Mouse (Mus musculus) hindbrain, embryonic 15.5 days (tissue): ENCODE results near the gene Dcun1d3. TPM values are rescaled to one million over a fixed set of nuclear protein-coding genes. Genes with fewer than 3 reads are reported as not detected.

Experiments
- ATAC-seq: fragments of 200-750 bp; cut with Nextera tagmentation; 2 replicates; pipeline ENCODE4 v1.8.0; 2017; ENCODE audit warnings: low read depth, moderate number of reproducible peaks, moderate TSS enrichment; ENCODE audit not compliant: low FRiP score
- H3K27ac ChIP-seq: fragments of 300-500 bp; sonication (generic); replicated peaks from 2 replicates; pipeline ENCODE4 v1.5.1; 2015; ENCODE audit warnings: mild to moderate bottlenecking, inconsistent platforms
- H3K27me3 ChIP-seq: fragments of 300-500 bp; sonication (generic); 2 replicates; pipeline ENCODE4 v1.6.1; 2015; ENCODE audit warnings: control low read depth, inconsistent platforms
- H3K36me3 ChIP-seq: fragments of 300-500 bp; sonication (generic); 2 replicates; pipeline ENCODE4 v1.6.1; 2015; ENCODE audit warnings: control low read depth, inconsistent platforms
- H3K4me1 ChIP-seq: fragments of 300-500 bp; sonication (generic); replicated peaks from 2 replicates; pipeline ENCODE4 v1.6.1; 2015; ENCODE audit warnings: control low read depth, inconsistent platforms
- H3K4me2 ChIP-seq: fragments of 300-500 bp; sonication (generic); 2 replicates; pipeline ENCODE4 v1.6.1; 2015; ENCODE audit warnings: moderate library complexity, mild to moderate bottlenecking, inconsistent platforms
- H3K4me3 ChIP-seq: fragments of 300-500 bp; sonication (generic); 2 replicates; pipeline ENCODE4 v1.5.1; 2015; ENCODE audit warnings: mild to moderate bottlenecking, inconsistent platforms
- H3K9ac ChIP-seq: fragments of 300-500 bp; sonication (generic); 2 replicates; pipeline ENCODE4 v1.6.1; 2015; ENCODE audit warnings: inconsistent platforms
- H3K9me3 ChIP-seq: fragments of 300-500 bp; sonication (generic); 2 replicates; pipeline ENCODE4 v1.6.1; 2016; ENCODE audit warnings: control low read depth, inconsistent platforms
- WGBS: fragments of 180-500 bp; shearing (Covaris S2); methylation state at CpG from one replicate; pipeline ENCODE4 v1.1.7; 2015; 5-methylcytosine and 5-hydroxymethylcytosine counted together
- polyA plus RNA-seq: library from polyadenylated mRNA; unstranded; fragments of >200 nt; fragmentation: Nextera tagmentation; extraction: Ambion mirVana; gene quantifications from 2 replicates; pipeline ENCODE4 v1.2.1, GENCODE M21; 2015

The Dcun1d3 gene
- polyA plus RNA-seq, 1 experiment from 2014 or later: 17.2 TPM

DNA sequence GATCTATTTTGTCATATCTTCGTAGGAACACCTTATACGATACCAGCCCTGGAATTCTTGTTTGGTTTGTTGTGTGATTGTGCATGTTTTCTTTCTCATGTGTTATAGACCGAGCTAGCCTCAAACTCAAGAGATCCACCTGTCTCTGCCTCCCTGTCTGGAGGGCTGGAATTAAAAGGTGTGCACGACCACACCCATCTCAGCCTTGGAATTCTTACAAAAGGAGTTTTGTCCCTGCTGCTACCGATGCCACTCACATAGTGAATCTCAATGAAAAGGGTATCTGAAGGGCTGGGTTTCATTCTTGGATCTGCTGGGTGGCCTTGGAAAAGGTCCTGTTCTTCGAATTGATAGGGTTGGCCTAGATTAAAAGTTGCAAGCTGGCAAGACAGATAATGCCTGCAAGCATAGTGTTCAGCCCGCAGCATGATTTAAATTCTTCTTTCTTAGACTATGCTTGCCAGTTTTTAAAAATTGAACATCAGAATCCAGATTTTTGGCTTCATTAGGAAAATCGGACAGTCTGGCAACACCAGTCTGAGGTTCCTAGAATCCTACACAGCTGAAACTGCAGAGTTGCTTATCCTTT, 1.5 kb upstream of the Dcun1d3 start:
- Histone ChIP-seq H3K4me3 (no peak overlapping the region), H3K27me3 (no peaks in the 10 kb centered on the region), H3K27ac (no peak overlapping the region), H3K4me2 (no peak overlapping the region), H3K9me3 (no peaks in the 10 kb centered on the region), H3K9ac (no peak overlapping the region), H3K4me1 (peaks cover 31% of the 10 kb centered on the region), H3K36me3 (no peaks in the 10 kb centered on the region)
- WGBS: 93% methylated on average over 8 of the region's 8 CpGs
- ATAC-seq: no peak

DNA sequence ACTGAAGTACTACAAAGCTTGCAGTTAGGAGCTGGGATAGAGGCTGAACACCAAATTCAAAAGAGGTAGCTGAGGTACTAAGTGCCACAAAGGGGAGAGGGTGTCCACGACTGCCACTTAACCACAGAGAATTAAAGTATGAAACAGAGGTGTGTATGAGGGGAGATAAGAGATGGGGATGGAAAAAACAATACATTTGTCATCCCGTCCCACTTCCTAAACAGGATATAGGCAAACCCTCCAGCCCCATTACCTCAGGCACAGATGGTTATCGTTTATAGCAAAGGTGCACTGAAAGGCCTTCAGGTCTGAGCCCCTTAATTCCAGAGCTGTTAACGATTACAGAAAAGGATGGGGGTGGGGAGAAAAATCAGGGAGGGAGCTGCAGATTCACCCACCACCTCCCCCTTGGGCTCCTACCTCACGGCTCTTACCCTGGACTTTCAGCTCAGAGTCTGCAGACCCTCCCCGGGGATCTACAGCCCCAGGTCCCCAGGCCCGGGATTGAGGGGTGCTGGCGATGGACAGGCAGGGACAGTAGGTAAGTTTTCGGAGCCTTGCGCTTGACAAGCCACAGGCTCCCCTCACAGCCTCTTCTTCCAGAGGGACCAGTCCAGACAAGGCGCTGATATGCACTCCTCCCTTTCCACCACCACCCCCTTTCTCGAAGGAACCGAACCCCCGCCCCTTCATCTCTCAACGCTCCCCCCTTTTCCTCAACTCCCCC, 1.1 kb downstream of the Dcun1d3 start:
- peak; percentile 60 for ATAC-seq
- Histone ChIP-seq H3K4me3 (peak overlapping the region; percentile 83), H3K27me3 (no peaks in the 10 kb centered on the region), H3K9ac (peak overlapping the region; percentile 88), H3K4me1 (peaks cover 36% of the 10 kb centered on the region), H3K4me2 (peak overlapping the region; percentile 73), H3K27ac (peak overlapping the region; percentile 100), H3K9me3 (no peaks in the 10 kb centered on the region), H3K36me3 (no peaks in the 10 kb centered on the region)
- WGBS: 2% methylated on average over 15 of the region's 15 CpGs

DNA sequence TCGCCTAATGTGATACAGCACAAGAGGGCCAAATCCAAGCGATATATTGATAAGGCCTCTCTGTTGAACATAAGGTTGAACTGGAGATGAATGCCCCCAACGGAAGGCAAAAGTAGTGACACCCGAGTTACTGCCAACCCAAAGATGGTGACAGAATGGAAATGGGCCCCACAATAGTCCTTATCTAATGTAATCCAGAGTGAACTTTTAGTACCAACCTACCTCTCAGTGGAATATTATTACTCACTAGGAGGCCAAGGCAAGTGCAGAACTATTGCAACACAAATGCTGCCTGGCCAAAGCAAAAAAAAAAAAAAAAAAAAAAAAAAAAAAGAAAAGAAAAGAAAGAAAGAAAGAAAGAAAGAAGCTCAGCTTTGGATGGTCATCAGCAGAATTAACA, 3.4 kb downstream of the Dcun1d3 start:
- peaks cover 36% of the 10 kb centered on the region for H3K4me1 ChIP-seq
- no peak overlapping the region for H3K9ac ChIP-seq
- no peaks in the 10 kb centered on the region for H3K36me3 ChIP-seq
- no peaks in the 10 kb centered on the region for H3K9me3 ChIP-seq
- H3K27ac ChIP-seq: no peak overlapping the region
- no peaks in the 10 kb centered on the region for H3K27me3 ChIP-seq
- ATAC-seq: no peak
- H3K4me2 ChIP-seq: no peak overlapping the region
- no peak overlapping the region for H3K4me3 ChIP-seq
- 96% methylated on average over 4 of the region's 4 CpGs for WGBS

GRCm38 (mm10) chr7:119892198-119892597, 3.9 kb downstream of the Dcun1d3 start:
- Histone ChIP-seq H3K9me3 (no peaks in the 10 kb centered on the region), H3K9ac (no peak overlapping the region), H3K36me3 (no peaks in the 10 kb centered on the region), H3K27ac (no peak overlapping the region), H3K27me3 (no peaks in the 10 kb centered on the region), H3K4me1 (peaks cover 34% of the 10 kb centered on the region), H3K4me2 (no peak overlapping the region), H3K4me3 (no peak overlapping the region)
- ATAC-seq: no peak
- 94% methylated on average over 1 of the region's 1 CpGs for WGBS

DNA sequence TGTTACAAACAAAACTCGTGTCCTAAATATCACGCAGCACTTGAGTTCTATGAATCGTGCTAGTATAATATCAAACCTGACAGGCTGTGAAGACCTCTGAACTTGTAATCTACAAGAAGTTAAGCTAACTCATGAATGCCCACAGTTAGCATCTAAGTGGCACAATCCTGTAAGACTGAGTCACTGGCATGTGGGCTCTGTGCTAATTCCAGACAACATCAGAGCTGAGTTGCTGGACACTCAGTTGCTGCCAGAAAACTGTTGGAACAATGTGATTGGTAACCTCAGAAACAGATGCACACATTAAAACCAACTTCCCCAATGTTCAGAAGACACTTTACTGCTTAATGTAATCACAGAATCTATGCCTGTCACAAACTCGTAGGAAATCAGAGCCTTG, 8.2 kb downstream of the Dcun1d3 start:
- Histone ChIP-seq H3K27ac (no peak overlapping the region), H3K4me2 (no peak overlapping the region), H3K9ac (no peak overlapping the region), H3K9me3 (no peaks in the 10 kb centered on the region), H3K27me3 (no peaks in the 10 kb centered on the region), H3K36me3 (no peaks in the 10 kb centered on the region), H3K4me3 (no peak overlapping the region), H3K4me1 (peaks cover 7% of the 10 kb centered on the region; the same call in 1 of the 2 replicates)
- ATAC-seq: no peak
- WGBS: 95% methylated on average over 4 of the region's 4 CpGs

- H3K36me3 ChIP-seq: no peaks in the 10 kb centered on the region
- H3K27me3 ChIP-seq: no peaks in the 10 kb centered on the region
- no peak overlapping the region for H3K27ac ChIP-seq
- 88% methylated on average over 2 of the region's 2 CpGs for WGBS
- no peak overlapping the region for H3K4me2 ChIP-seq
- no peak overlapping the region for H3K4me3 ChIP-seq
- H3K9me3 ChIP-seq: no peaks in the 10 kb centered on the region
- no peaks in the 10 kb centered on the region for H3K4me1 ChIP-seq
- ATAC-seq: no peak
- H3K9ac ChIP-seq: no peak overlapping the region
Measured at GRCm38 (mm10) chr7:119881229-119881628, 14.9 kb downstream of the Dcun1d3 start.

DNA sequence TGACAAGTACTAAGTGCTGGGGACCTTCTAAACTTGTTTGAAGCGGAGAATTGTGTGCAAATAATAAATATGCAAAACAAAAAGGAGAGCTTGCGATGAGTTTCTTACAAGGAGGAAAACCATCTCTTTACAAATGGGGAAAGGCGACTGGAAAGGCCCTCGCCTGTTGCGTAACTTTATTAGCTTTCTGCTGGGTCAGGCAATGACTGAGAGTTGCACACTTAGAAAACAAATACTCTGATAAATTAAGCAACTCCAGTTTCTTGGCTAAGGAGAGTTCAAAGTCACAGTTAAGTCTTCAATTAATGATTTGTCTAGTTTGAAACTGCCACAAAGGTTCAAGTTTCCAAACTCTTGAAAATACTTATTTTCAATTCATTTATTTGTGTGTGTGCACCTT, 15.8 kb downstream of the Dcun1d3 start:
- no peak overlapping the region for H3K4me3 ChIP-seq
- H3K36me3 ChIP-seq: no peaks in the 10 kb centered on the region
- WGBS: 90% methylated on average over 5 of the region's 5 CpGs
- H3K27ac ChIP-seq: no peak overlapping the region
- no peaks in the 10 kb centered on the region for H3K4me1 ChIP-seq
- ATAC-seq: no peak
- no peak overlapping the region for H3K9ac ChIP-seq
- no peaks in the 10 kb centered on the region for H3K9me3 ChIP-seq
- H3K27me3 ChIP-seq: no peaks in the 10 kb centered on the region
- H3K4me2 ChIP-seq: no peak overlapping the region

- no peaks in the 10 kb centered on the region for H3K4me1 ChIP-seq
- H3K9ac ChIP-seq: no peak overlapping the region
- no peak overlapping the region for H3K4me3 ChIP-seq
- no peaks in the 10 kb centered on the region for H3K27me3 ChIP-seq
- no peaks in the 10 kb centered on the region for H3K9me3 ChIP-seq
- WGBS: 97% methylated on average over 4 of the region's 4 CpGs
- no peak overlapping the region for H3K27ac ChIP-seq
- H3K4me2 ChIP-seq: no peak overlapping the region
- no peak for ATAC-seq
- H3K36me3 ChIP-seq: no peaks in the 10 kb centered on the region
Measured at GRCm38 (mm10) chr7:119879171-119879570, 16.9 kb downstream of the Dcun1d3 start.

- Histone ChIP-seq H3K27ac (no peak overlapping the region), H3K36me3 (no peaks in the 10 kb centered on the region), H3K9me3 (no peaks in the 10 kb centered on the region), H3K27me3 (no peaks in the 10 kb centered on the region), H3K9ac (no peak overlapping the region), H3K4me1 (no peaks in the 10 kb centered on the region), H3K4me3 (no peak overlapping the region), H3K4me2 (no peak overlapping the region)
- ATAC-seq: no peak
- 44% methylated on average over 3 of the region's 3 CpGs for WGBS
Measured at GRCm38 (mm10) chr7:119875776-119876440, 20.2 kb downstream of the Dcun1d3 start.

- Histone ChIP-seq H3K4me1 (no peaks in the 10 kb centered on the region), H3K9ac (no peak overlapping the region), H3K4me3 (no peak overlapping the region), H3K27ac (no peak overlapping the region), H3K27me3 (no peaks in the 10 kb centered on the region), H3K9me3 (no peaks in the 10 kb centered on the region), H3K36me3 (no peaks in the 10 kb centered on the region), H3K4me2 (no peak overlapping the region)
- 36% methylated on average over 2 of the region's 2 CpGs for WGBS
- ATAC-seq: no peak
Measured at GRCm38 (mm10) chr7:119873050-119873449, 23.0 kb downstream of the Dcun1d3 start.

- no peak overlapping the region for H3K4me2 ChIP-seq
- H3K36me3 ChIP-seq: no peaks in the 10 kb centered on the region
Measured at GRCm38 (mm10) chr7:119872204-119872603, 23.9 kb downstream of the Dcun1d3 start.

GRCm38 (mm10) chr7:119866136-119866535, 30.0 kb downstream of the Dcun1d3 start:
- H3K9ac ChIP-seq: no peak overlapping the region
- H3K4me1 ChIP-seq: peaks cover 12% of the 10 kb centered on the region
- H3K4me2 ChIP-seq: no peak overlapping the region
- WGBS: 57% methylated on average over 1 of the region's 1 CpGs
- no peak overlapping the region for H3K4me3 ChIP-seq
- no peaks in the 10 kb centered on the region for H3K27me3 ChIP-seq
- no peak overlapping the region for H3K27ac ChIP-seq
- no peak for ATAC-seq
- H3K9me3 ChIP-seq: no peaks in the 10 kb centered on the region
- H3K36me3 ChIP-seq: no peaks in the 10 kb centered on the region

More at GRCm38 (mm10) chr7:119872204-119872603, 23.9 kb downstream of the Dcun1d3 start:
- WGBS: 92% methylated on average over 4 of the region's 4 CpGs
- H3K9ac ChIP-seq: no peak overlapping the region
- no peak overlapping the region for H3K27ac ChIP-seq
- no peaks in the 10 kb centered on the region for H3K27me3 ChIP-seq
- no peak for ATAC-seq
- H3K9me3 ChIP-seq: no peaks in the 10 kb centered on the region
- H3K4me3 ChIP-seq: no peak overlapping the region
- H3K4me1 ChIP-seq: no peaks in the 10 kb centered on the region
